Mouse (Mus musculus) heart, adult 2 months (tissue): ENCODE measurements around the gene Cyp4f14. TPM values are rescaled to one million over a fixed set of nuclear protein-coding genes. Genes with fewer than 3 reads are reported as not detected.

Source experiments
- DNase-seq, 2 experiments: peaks; one replicate each; pipeline ENCODE4 v3.0.0; 2021
- H3K27ac ChIP-seq: fragments of 200-600 bp; 2 replicates; pipeline ENCODE4 v1.8.1; 2022
- H3K27me3 ChIP-seq: fragments of 200-500 bp; 2 replicates; pipeline ENCODE4 v1.6.1; 2012; ENCODE audit warnings: mild to moderate bottlenecking, low read length, inconsistent platforms, mixed read lengths; ENCODE audit not compliant: control insufficient read depth, insufficient read depth
- H3K36me3 ChIP-seq: fragments of 200-500 bp; 2 replicates; pipeline ENCODE4 v1.6.1; 2012; ENCODE audit warnings: low read length, inconsistent platforms; ENCODE audit not compliant: control insufficient read depth, insufficient read depth
- H3K4me1 ChIP-seq: fragments of 200-500 bp; 2 replicates; pipeline ENCODE4 v1.6.1; 2011; ENCODE audit warnings: low read length; ENCODE audit not compliant: control insufficient read depth, insufficient read depth
- H3K4me3 ChIP-seq: fragments of 200-600 bp; 2 replicates; pipeline ENCODE4 v1.8.1; 2022
- H3K79me2 ChIP-seq: fragments of 200-500 bp; replicated peaks from 2 replicates; pipeline ENCODE4 v1.6.1; 2012; ENCODE audit warnings: mild to moderate bottlenecking, inconsistent platforms, low read length, moderate library complexity, mixed read lengths; ENCODE audit not compliant: control insufficient read depth, insufficient read depth
- H3K9ac ChIP-seq: fragments of 200-500 bp; 2 replicates; pipeline ENCODE4 v1.6.1; 2012; ENCODE audit warnings: low read depth, mild to moderate bottlenecking, control low read depth, inconsistent platforms, low read length, mixed read lengths
- CTCF ChIP-seq: fragments of 200-600 bp; IDR thresholded peaks from 2 replicates; pipeline ENCODE4 v1.8.1; 2022; ENCODE audit warnings: antibody characterized with exemption, mild to moderate bottlenecking, moderate library complexity
- EP300 ChIP-seq: fragments of 200-500 bp; IDR thresholded peaks from 2 replicates; pipeline ENCODE4 v1.6.1; 2011; ENCODE audit warnings: low read depth, low read length, control low read depth; ENCODE audit not compliant: insufficient read depth
- POLR2A ChIP-seq: fragments of 200-500 bp; IDR thresholded peaks from 2 replicates; pipeline ENCODE4 v1.6.1; 2011; ENCODE audit warnings: mild to moderate bottlenecking, low read depth, low read length, control low read depth; ENCODE audit not compliant: insufficient read depth
- WGBS: fragments of 180-500 bp; shearing (Covaris S2); methylation state at CpG from one replicate; pipeline ENCODE4 v1.1.7; 2018; 5-methylcytosine and 5-hydroxymethylcytosine counted together
- intact Hi-C: fragments of 180-260 bp; cut with DNase I; formaldehyde crosslinking; loops from one replicate; pipeline ENCODE4 v1.15.1; 2025
- long read RNA-seq: library from polyadenylated mRNA; stranded (forward); transcript quantifications from one replicate; pipeline ENCODE4 v2.0.0, GENCODE M21; 2021
- polyA plus RNA-seq: library from polyadenylated mRNA; depleted of rRNA; stranded (reverse); fragments of >200 nt; gene quantifications from 2 replicates; pipeline ENCODE4 v1.2.3, GENCODE M21; 2012; rRNA removed
- total RNA-seq, 2 experiments: library from RNA; stranded (reverse); gene quantifications; 2 replicates each; pipeline ENCODE4 v1.2.3; 2021

The Cyp4f14 gene
- total RNA-seq (under 1 TPM in 1 of 2 experiments, not detected in 1; 0.16 TPM), polyA plus RNA-seq (0.25 and 0.44 TPM in 2 replicates)
- long read RNA-seq, result 0 reads

GRCm38 (mm10) chr17:32917131-32917530 lies at the start of gene Cyp4f14:
Cyp4f14 (minus strand) TSS chr17:32917342.
- intact Hi-C loops, result no loop called here
- Histone ChIP-seq H3K9ac (no peak within 1 kb of the TSS), H3K79me2 (no peaks in the 10 kb centered on the region), H3K36me3 (no peaks in the 10 kb centered on the region), H3K4me1 (no peaks in the 10 kb centered on the region), H3K27me3 (no peaks in the 10 kb centered on the region), H3K27ac (no peak within 1 kb of the TSS), H3K4me3 (no peak within 1 kb of the TSS)
- DNase-seq, result peak; percentile 39 to 48
- 16% methylated on average over 2 of the region's 2 CpGs for WGBS
- TF ChIP-seq EP300 (no peak), CTCF (no peak), POLR2A (no peak)

- TF ChIP-seq CTCF (no peak), EP300 (0 out of 2 replicates have a peak, but pooled peaks have one; percentile 47), POLR2A (peak; percentile 72)
- peak within 1 kb of the TSS; percentile 80 for H3K9ac ChIP-seq
- H3K79me2 ChIP-seq, result 0 out of 2 replicates have a peak, but pooled peaks cover 1% of the 10 kb centered on the region
- peak within 1 kb of the TSS; percentile 88 for H3K27ac ChIP-seq
- under 1% methylated on average over 33 of the region's 33 CpGs for WGBS
- peaks cover 3% of the 10 kb centered on the region for H3K36me3 ChIP-seq
- H3K4me1 ChIP-seq, result no peaks in the 10 kb centered on the region
- H3K4me3 ChIP-seq, result peak within 1 kb of the TSS; percentile 91
- no peaks in the 10 kb centered on the region for H3K27me3 ChIP-seq
- intact Hi-C loops, result loop anchor here (2.0 kb wide), 3 partner anchors 15 to 65 kb away; partner anchors contain the start of gene Zfp952
- DNase-seq, result peak; percentile 92
Measured at GRCm38 (mm10) chr17:32965623-32966290, 48.6 kb upstream of the Cyp4f14 start, which contains the start of gene Zfp472. Zfp472 (plus strand) TSS chr17:32965814.

- intact Hi-C loops, result loop anchor here (2.0 kb wide), 1 partner anchor 14 kb away; no protein-coding TSS in a partner anchor
- H3K27me3 ChIP-seq, result no peaks in the 10 kb centered on the region
- peak overlapping the region; percentile 88 for H3K27ac ChIP-seq
- peaks cover 3% of the 10 kb centered on the region for H3K36me3 ChIP-seq
- H3K79me2 ChIP-seq, result 0 out of 2 replicates have a peak, but pooled peaks cover 1% of the 10 kb centered on the region
- DNase-seq, result no peak
- TF ChIP-seq EP300 (no peak), CTCF (peak; percentile 58), POLR2A (no peak)
- H3K9ac ChIP-seq, result peak overlapping the region; percentile 67
- no peaks in the 10 kb centered on the region for H3K4me1 ChIP-seq
- WGBS, result under 1% methylated on average over 14 of the region's 14 CpGs
- H3K4me3 ChIP-seq, result peak overlapping the region; percentile 91
Measured at GRCm38 (mm10) chr17:32965253-32965622, 48.1 kb upstream of the Cyp4f14 start.

- intact Hi-C loops, result loop anchor here (1.0 to 5.0 kb wide), 5 partner anchors 13 to 399 kb away; partner anchors contain the start of gene Zfp472
- 23% methylated on average over 16 of the region's 16 CpGs for WGBS
- no peak overlapping the region for H3K4me3 ChIP-seq
- TF ChIP-seq EP300, result 0 out of 2 replicates have a peak, but pooled peaks have one; percentile 58
- no peak for TF ChIP-seq POLR2A
- TF ChIP-seq CTCF, result peak; percentile 86
- DNase-seq, result peak; percentile 75 to 88
- no peaks in the 10 kb centered on the region for H3K36me3 ChIP-seq
- no peak overlapping the region for H3K9ac ChIP-seq
- H3K79me2 ChIP-seq, result no peaks in the 10 kb centered on the region
- no peak overlapping the region for H3K27ac ChIP-seq
- peaks cover 8% of the 10 kb centered on the region for H3K4me1 ChIP-seq
- no peaks in the 10 kb centered on the region for H3K27me3 ChIP-seq
Measured at GRCm38 (mm10) chr17:32951441-32951840, 34.3 kb upstream of the Cyp4f14 start.

- intact Hi-C loops, result loop anchor here (1.0 to 5.0 kb wide), 5 partner anchors 14 to 399 kb away; partner anchors contain the start of gene Zfp472
- Histone ChIP-seq H3K4me3 (no peak overlapping the region), H3K27me3 (no peaks in the 10 kb centered on the region), H3K79me2 (no peaks in the 10 kb centered on the region), H3K9ac (no peak overlapping the region), H3K27ac (no peak overlapping the region), H3K36me3 (no peaks in the 10 kb centered on the region), H3K4me1 (peaks cover 11% of the 10 kb centered on the region)
- WGBS, result 65% methylated on average over 11 of the region's 11 CpGs
- DNase-seq, result no peak
- TF ChIP-seq CTCF (no peak), EP300 (no peak), POLR2A (no peak)
Measured at GRCm38 (mm10) chr17:32951006-32951405, 33.9 kb upstream of the Cyp4f14 start.

- TF ChIP-seq CTCF (no peak), POLR2A (no peak), EP300 (no peak)
Measured at GRCm38 (mm10) chr17:32950136-32950535, 33.0 kb upstream of the Cyp4f14 start.

More at GRCm38 (mm10) chr17:32950136-32950535, 33.0 kb upstream of the Cyp4f14 start:
- DNase-seq, result no peak
- Histone ChIP-seq H3K4me1 (peaks cover 11% of the 10 kb centered on the region), H3K27ac (no peak overlapping the region), H3K9ac (no peak overlapping the region), H3K79me2 (no peaks in the 10 kb centered on the region), H3K4me3 (no peak overlapping the region), H3K36me3 (no peaks in the 10 kb centered on the region), H3K27me3 (no peaks in the 10 kb centered on the region)
- 90% methylated on average over 3 of the region's 3 CpGs for WGBS
- intact Hi-C loops, result loop anchor here (2.0 to 5.0 kb wide), 4 partner anchors 15 to 398 kb away; partner anchors contain the start of gene Zfp472
